Mouse (Mus musculus): ENCODE measurements around the gene Cenpb.

Gene Cenpb

GRCm38 (mm10) chr2:131163924-131164323, 15.9 kb downstream of the Cenpb start:
- DNase-seq, result no peak

DNA sequence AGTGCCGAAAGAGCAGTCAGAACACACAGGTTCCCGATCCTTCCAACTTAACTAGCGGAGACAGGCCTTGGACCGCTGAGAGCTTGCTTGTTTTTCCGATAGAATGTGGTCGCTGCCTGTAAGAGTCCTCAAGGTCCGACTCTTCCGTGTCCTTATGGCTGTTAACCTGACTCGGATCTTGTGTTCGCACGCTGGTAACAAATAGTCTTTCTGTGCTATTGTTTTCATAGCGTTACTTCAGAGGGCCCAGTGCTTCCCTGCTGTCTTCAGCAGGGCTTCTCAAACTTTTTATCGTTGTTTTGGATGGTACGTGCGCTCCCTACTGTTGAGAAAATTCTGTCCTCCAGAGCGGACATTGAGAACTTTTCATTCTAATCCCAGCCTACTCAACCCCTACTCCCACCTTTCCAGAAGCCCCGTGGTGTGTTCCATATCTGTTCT, 19.2 kb downstream of the Cenpb start:
- DNase-seq, result peak; percentile 25

- DNase-seq, result peak; percentile 97
These were observed 19.8 kb downstream of the Cenpb start, which contains the start of gene 1700037H04Rik for GRCm38 (mm10) chr2:131159938-131160581. Gene 1700037H04Rik, minus strand, starts transcription at chr2:131160081.

DNA sequence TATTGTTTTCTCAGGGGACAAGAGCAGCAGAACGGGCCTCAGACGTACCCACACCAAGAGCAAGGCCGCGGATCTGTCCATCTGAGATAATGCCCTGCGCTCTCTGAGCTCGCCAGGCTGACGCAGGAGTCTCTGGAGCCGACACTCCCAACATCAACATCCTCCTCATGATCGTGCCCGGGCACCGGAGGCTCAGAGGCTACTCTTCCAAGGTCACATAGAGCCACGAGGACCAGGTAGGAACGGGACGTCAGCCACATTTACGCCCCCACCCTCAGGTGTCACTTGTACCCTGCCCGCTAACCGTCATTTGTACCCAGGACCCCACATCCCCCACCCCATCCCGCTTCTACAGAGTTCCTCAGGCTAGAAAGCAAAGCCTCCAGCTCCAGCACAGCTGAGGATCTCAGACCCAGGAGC, 20.4 kb downstream of the Cenpb start:
- DNase-seq, result no peak

DNA sequence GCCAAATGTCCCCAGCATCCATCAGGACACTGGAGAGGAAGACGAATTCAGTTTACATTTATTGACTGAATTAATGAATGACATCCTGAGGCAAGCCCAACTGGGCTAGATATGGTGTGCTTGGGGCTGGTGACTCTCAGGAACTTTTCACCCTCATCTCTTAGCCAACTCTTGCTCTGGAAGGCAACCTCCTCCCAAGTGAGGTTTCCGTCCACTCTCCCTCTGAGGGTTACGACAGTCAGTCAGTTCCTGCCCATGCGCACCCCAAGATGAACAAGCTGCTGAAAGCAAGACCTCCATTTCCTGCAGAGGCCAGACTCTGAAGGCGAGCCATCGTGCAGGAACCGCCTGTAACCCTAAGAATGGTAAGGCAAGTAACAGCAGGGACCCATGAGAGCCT, 22.9 kb downstream of the Cenpb start:
- DNase-seq, result no peak

DNA sequence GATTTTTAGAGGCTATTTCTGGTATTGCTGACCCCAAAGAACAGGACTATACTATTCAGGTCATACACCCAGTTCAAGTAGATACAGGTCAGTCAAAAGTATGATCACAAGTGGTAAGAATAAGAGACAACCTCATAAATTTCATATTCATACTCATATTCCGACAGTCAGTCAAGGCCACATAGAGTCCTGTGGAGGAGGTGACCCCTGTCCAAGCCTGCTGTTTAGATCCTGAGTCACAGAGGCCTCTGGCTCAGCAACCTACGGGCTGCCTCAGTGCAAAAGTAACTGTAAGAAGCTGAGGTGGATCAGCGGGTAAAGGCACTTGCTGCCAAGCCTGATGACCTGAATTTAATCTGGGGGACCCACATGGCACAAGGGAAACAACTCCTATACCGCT, 25.8 kb downstream of the Cenpb start:
- DNase-seq, result no peak

DNA sequence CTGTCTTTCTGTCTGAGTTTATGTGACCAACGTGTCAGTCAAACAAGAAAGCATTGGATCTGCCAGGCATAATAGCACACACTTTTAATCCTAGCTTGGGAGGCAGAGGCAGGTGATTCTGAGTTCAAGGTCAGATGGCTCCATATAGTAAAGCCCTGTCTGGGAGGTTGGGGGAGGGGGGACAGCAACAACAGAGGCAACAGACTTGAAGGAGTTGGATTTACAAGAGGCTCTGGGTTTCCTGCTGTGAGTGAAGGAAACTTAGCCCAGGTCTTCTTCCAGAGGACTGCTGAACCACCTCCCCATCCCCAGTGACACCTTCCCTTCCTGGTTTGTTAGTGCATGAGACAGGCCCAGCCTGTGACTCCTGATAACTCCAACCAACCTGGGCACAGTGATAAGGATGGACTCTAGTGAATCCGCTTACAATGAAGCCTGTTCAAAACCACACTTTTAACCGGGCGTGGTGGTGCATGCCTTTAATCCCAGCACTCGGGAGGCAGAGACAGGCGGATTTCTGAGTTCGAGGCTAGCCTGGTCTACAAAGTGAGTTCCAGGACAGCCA, 27.6 kb downstream of the Cenpb start:
- DNase-seq, result no peak

GRCm38 (mm10) chr2:131149254-131149578, 30.7 kb downstream of the Cenpb start:
- DNase-seq, result no peak

GRCm38 (mm10) chr2:131148353-131149253, 31.3 kb downstream of the Cenpb start:
- no peak for DNase-seq

DNA sequence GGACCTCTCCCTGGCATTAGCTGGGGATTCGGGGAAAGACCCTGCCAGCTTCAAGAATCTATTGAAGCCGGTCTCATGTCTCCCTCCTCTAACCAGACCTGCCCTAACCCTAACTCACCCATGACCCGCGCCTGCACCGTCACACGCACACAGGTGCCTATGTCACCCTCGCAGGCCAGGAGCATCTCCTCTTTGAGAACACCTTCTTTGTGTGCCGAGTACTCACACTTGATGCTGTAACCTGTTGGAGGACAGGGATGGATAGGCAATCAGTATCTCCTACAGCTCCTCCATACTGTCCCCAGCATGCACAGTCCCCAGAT, 32.9 kb downstream of the Cenpb start:
- no peak for DNase-seq

GRCm38 (mm10) chr2:131146193-131147042, 33.4 kb downstream of the Cenpb start:
- DNase-seq, result no peak

DNA sequence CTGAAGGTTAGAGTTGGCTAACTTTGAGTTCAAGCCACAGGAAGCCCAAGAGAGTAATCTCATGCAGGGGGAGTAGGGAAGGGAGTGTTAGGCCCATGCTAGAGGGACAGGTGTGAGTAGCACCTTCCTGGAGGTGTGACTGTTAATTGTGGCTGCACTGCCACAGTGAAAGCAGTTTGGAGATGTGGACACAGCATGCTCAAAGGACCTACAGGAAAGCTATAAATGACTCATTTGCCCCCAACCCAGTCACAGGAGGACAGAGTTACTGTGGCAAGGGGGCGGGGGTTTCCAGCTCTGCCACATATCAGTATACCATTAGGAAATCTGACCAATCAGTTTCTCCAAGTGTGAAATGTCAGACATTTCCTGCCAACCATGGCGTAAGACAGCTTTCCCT, 34.3 kb downstream of the Cenpb start:
- no peak for DNase-seq

- no peak for DNase-seq
These were observed 34.7 kb downstream of the Cenpb start for GRCm38 (mm10) chr2:131145121-131145520.

- no peak for DNase-seq
These were observed 36.7 kb downstream of the Cenpb start for GRCm38 (mm10) chr2:131143007-131143780.

DNA sequence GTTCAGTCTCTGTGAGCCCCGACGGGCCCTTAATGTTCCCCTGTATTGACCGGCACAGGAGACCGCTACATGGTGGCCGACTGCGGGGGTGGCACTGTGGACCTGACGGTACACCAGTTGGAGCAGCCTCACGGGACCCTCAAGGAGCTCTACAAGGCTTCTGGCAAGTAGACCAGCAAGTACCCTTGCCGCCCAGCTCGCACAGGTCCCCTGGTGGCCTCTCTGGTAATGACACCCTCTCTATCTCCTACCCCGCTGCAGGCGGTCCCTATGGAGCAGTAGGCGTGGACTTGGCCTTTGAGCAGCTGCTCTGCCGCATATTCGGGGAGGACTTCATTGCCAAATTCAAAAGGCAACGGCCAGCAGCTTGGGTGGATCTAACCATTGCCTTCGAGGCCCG, 37.3 kb downstream of the Cenpb start:
- DNase-seq, result peak; percentile 78

DNA sequence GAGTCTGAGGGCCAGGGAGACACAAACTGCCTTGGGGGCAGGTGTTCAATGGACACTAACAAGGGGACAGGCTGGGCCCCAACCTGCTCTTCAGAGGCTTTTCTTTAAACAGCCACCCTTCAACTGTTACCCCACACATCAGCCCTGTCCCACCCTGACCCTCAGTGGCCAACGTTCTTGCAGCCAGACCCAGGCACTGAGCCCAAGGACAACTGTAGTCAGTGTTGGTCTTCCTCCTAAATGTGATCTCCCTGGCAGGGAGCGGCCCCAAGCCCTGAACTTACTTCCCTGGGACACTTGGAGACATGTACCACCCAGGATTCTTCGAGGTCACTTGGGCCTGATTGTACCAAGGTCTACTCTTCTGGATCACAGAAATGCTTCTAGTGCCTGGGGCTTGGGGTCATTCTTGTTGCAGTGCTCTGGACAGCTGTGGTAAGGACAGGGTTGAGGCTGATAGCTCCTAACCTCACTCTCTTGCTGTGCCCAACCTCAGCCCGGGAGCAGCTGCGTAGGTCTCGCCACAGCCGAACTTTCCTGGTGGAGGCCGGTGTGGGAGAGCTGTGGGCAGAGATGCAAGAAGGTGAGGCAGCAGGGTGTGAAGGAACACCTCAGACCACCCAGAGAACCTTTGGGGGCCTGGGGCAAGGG, 38.4 kb downstream of the Cenpb start:
- no peak for DNase-seq

DNA sequence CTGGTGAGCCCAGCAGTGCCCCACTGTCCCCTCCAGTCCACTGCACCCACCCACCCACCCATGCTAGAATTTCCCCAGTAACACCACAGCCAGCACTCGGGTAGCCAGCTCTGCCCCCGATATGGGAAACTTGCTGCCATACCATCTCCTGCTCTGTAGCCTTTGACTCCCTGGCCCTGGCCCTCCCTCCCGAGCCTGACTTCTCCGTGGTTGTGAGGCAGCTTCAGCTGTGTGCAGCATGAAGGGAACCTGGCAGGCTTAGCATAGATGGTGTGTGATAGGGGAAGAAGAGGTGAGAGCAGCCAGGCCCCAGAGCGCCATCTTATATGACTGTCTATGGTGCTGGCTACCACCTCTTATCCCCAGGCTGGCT, 39.3 kb downstream of the Cenpb start:
- DNase-seq, result no peak

DNA sequence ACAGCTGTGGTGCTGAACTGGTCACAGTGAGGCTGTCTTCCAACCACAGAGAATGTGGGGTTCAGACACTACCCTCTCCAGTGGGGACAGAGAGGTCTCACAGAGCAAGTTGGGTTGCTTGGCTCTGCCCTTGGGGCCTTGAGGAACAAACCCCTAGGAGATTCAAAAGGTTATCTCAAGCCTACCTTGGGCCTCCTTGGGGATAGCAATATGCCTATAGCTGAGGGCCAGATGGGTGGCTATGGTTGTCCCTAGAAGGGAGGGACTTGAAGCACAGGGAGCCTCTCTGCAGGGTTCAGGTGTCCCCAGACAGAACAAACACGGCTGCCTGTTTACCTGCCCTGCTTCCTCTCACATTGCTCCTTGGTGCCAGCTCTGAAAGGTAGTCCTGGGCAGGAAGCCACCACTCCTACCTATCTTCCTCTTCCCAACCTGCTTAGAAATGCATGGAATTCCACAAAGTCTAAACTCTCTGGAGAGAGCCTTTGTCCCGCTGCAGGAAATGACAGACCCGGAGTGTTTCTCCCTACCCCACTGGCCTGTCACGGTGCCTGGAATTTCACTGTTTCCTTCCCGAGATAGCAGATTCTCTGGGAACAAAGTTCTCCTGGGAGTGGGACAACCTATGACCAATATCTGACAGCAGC, 39.9 kb downstream of the Cenpb start:
- no peak for DNase-seq

DNA sequence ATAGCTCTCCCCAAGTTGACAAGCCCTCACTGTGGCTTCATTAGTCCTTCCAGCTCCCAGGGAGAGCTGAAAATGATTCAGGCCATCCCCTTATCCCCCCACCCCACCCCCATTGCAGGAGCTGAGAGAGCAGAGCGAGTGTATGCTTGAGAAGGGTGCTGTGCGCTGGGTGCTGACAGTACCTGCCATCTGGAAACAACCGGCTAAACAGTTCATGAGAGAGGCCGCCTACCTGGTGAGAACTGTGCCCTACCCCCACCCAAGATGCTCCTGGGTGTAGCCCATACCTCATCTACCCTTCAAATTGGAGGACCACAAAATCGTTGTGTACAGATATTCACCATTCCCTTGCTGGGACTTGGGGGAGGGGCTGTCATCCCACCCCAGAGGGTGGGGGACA, 40.6 kb downstream of the Cenpb start:
- DNase-seq, result no peak

GRCm38 (mm10) chr2:131138760-131139159, 41.1 kb downstream of the Cenpb start:
- no peak for DNase-seq

- DNase-seq, result no peak
These were observed 41.6 kb downstream of the Cenpb start for GRCm38 (mm10) chr2:131138296-131138695.
